Mouse (Mus musculus) layer of hippocampus, adult 2 months (tissue): ENCODE measurements around the gene Slc16a1. TPM values are rescaled to one million over a fixed set of nuclear protein-coding genes. Genes with fewer than 3 reads are reported as not detected.

Experiments
- DNase-seq, 2 experiments: peaks; one replicate each; pipeline ENCODE4 v3.0.0; 2022; ENCODE audit warnings: low spot score in 2 of 2
- H3K27ac ChIP-seq: fragments of 200-600 bp; 2 replicates; pipeline ENCODE4 v1.8.1; 2022
- H3K4me3 ChIP-seq: fragments of 200-600 bp; 2 replicates; pipeline ENCODE4 v1.8.1; 2022; ENCODE audit warnings: mild to moderate bottlenecking
- CTCF ChIP-seq: fragments of 200-600 bp; conservative IDR thresholded peaks from 2 replicates; pipeline ENCODE4 v1.8.1; 2022; ENCODE audit warnings: antibody characterized with exemption, mild to moderate bottlenecking, moderate library complexity
- long read RNA-seq, 2 experiments: library from polyadenylated mRNA; stranded (forward); transcript quantifications; one replicate each; pipeline ENCODE4 v2.0.0; 2021; ENCODE audit warnings: borderline mapping rate in 2 of 2
- total RNA-seq, 2 experiments: library from RNA; stranded (reverse); gene quantifications; 2 replicates each; pipeline ENCODE4 v1.2.3; 2021

Slc16a1 gene
- 10 to 100 TPM; 20.8 to 22.0 TPM for total RNA-seq
- long read RNA-seq, experiment 1, full-length matches to known transcripts, result 19 of 26 reads
- long read RNA-seq, experiment 1, partial matches to known transcripts, result 7 of 26 reads
- long read RNA-seq, experiment 1, other reads (novel, unspliced or antisense), result 0 of 26 reads
- long read RNA-seq, experiment 2, full-length matches to known transcripts, result 22 of 29 reads
- long read RNA-seq, experiment 2, partial matches to known transcripts, result 6 of 29 reads
- long read RNA-seq, experiment 2, other reads (novel, unspliced or antisense), result 1 of 29 reads

GRCm38 (mm10) chr3:104638403-104638779 lies at the start of gene Slc16a1:
Gene Slc16a1 (plus strand): TSS chr3:104638668.
- peak within 1 kb of the TSS; percentile 96 for H3K27ac ChIP-seq
- TF ChIP-seq CTCF, result no peak
- H3K4me3 ChIP-seq, result peak within 1 kb of the TSS; percentile 68
- peak; percentile 87 to 90 for DNase-seq

GRCm38 (mm10) chr3:104596451-104597134 lies 41.9 kb upstream of the Slc16a1 start:
- no peak for DNase-seq
- peak overlapping the region; percentile 93 for H3K27ac ChIP-seq
- TF ChIP-seq CTCF, result peak; percentile 67
- peak overlapping the region; percentile 28 for H3K4me3 ChIP-seq

GRCm38 (mm10) chr3:104597135-104597764 lies 41.2 kb upstream of the Slc16a1 start:
- DNase-seq, result peak; percentile 87 to 97
- H3K27ac ChIP-seq, result peak overlapping the region; percentile 93
- H3K4me3 ChIP-seq, result peak overlapping the region; percentile 28
- no peak for TF ChIP-seq CTCF

- Histone ChIP-seq H3K4me3 (no peak overlapping the region), H3K27ac (peak overlapping the region; percentile 93; the same call in 1 of the 2 replicates)
- TF ChIP-seq CTCF, result no peak
- no peak for DNase-seq
Measured at GRCm38 (mm10) chr3:104599296-104600150, 38.9 kb upstream of the Slc16a1 start.

GRCm38 (mm10) chr3:104600691-104601090 lies 37.8 kb upstream of the Slc16a1 start:
- DNase-seq, result no peak
- H3K27ac ChIP-seq, result no peak overlapping the region
- no peak overlapping the region for H3K4me3 ChIP-seq
- TF ChIP-seq CTCF, result no peak

- no peak for DNase-seq
- TF ChIP-seq CTCF, result no peak
- no peak overlapping the region for H3K4me3 ChIP-seq
- peak overlapping the region; percentile 18; the same call in 1 of the 2 replicates for H3K27ac ChIP-seq
Measured at GRCm38 (mm10) chr3:104601680-104602079, 36.8 kb upstream of the Slc16a1 start.

GRCm38 (mm10) chr3:104609690-104610380 lies 28.6 kb upstream of the Slc16a1 start:
- Histone ChIP-seq H3K4me3 (no peak overlapping the region), H3K27ac (peak overlapping the region; percentile 77)
- no peak for TF ChIP-seq CTCF
- no peak for DNase-seq

- TF ChIP-seq CTCF, result no peak
- H3K27ac ChIP-seq, result peak overlapping the region; percentile 77
- no peak for DNase-seq
- H3K4me3 ChIP-seq, result no peak overlapping the region
Measured at GRCm38 (mm10) chr3:104610453-104611230, 27.8 kb upstream of the Slc16a1 start.

GRCm38 (mm10) chr3:104611951-104612350 lies 26.5 kb upstream of the Slc16a1 start:
- H3K27ac ChIP-seq, result peak overlapping the region; percentile 77

GRCm38 (mm10) chr3:104613102-104613501 lies 25.4 kb upstream of the Slc16a1 start:
- H3K27ac ChIP-seq, result peak overlapping the region; percentile 23; the same call in 1 of the 2 replicates
- no peak for DNase-seq
- TF ChIP-seq CTCF, result no peak
- no peak overlapping the region for H3K4me3 ChIP-seq

More at GRCm38 (mm10) chr3:104611951-104612350, 26.5 kb upstream of the Slc16a1 start:
- no peak for DNase-seq
- no peak for TF ChIP-seq CTCF
- H3K4me3 ChIP-seq, result no peak overlapping the region

- no peak for DNase-seq
- no peak for TF ChIP-seq CTCF
Measured at GRCm38 (mm10) chr3:104614081-104614480, 24.4 kb upstream of the Slc16a1 start.

More at GRCm38 (mm10) chr3:104614081-104614480, 24.4 kb upstream of the Slc16a1 start:
- H3K4me3 ChIP-seq, result no peak overlapping the region
- no peak overlapping the region for H3K27ac ChIP-seq
